Mouse (Mus musculus): ENCODE results near the gene Ptk6.

Ptk6 gene

DNA sequence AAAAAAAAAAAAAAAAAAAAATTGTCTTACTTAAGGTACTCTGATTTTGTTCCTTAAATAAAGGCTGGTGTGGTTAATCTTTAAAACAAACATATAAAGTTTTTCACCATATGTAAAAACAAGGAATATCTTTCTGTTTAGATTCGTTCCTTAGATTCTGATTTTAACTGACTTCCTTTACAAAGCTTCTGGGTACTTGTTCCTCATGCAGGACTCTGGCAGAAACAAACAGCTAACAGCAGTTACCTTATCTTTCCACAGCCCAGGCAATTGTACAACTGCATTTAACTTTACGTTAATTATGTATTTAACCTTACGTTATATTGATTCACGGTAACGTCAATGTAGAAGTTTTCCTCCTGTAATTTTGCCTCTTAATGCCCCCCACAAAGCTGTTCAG is 36.1 kb downstream of the Ptk6 start:
- no peak for DNase-seq (ENCODE audit: low read depth, low spot score)

DNA sequence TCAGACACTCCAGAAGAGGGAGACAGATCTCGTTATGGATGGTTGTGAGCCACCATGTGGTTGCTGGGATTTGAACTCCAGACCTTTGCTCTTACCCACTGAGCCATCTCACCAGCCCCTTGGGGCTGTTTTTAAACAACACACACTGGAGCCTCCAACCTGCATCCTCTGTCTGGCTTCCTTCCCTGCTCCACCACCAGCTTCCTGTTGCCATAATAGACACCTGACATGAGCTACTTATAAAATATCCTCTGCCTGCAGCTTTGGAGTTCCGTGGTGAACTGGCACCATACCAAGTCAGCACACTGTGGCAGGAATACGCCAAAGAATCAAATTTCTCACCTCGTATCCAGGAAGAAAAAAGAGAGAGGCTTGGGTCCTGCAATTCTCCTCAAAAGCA is 41.8 kb downstream of the Ptk6 start:
- no peak for DNase-seq (ENCODE audit: low read depth, low spot score)

- no peak for DNase-seq (ENCODE audit: low read depth, low spot score)
Measured at GRCm38 (mm10) chr2:181159771-181160170, 42.8 kb downstream of the Ptk6 start.

DNA sequence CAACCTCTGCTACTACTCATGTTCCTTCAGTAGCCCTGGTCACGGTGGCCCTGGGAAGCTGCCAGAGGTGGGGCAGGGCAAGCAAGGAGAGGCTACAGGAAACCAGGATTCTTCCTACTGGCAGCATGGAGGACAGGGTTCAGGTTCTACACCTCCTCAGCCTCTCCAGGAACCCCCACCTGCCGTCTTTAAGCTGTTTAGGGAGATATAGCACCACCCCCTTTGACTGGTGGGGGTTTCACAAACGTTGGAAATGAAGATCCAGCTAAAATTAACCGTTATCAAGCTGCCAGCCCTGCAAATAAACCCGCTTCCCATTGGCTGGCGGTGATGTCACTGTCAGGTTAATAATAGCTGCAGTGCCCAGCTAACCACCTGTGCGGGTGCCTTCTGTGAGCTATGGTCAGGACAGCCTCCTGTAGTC is 43.5 kb downstream of the Ptk6 start:
- DNase-seq (ENCODE audit: low read depth, low spot score) = no peak

GRCm38 (mm10) chr2:181158471-181158870 is 44.1 kb downstream of the Ptk6 start:
- DNase-seq (ENCODE audit: low read depth, low spot score) = no peak

- no peak for DNase-seq (ENCODE audit: low read depth, low spot score)
Measured at GRCm38 (mm10) chr2:181157716-181158302, 44.8 kb downstream of the Ptk6 start.

DNA sequence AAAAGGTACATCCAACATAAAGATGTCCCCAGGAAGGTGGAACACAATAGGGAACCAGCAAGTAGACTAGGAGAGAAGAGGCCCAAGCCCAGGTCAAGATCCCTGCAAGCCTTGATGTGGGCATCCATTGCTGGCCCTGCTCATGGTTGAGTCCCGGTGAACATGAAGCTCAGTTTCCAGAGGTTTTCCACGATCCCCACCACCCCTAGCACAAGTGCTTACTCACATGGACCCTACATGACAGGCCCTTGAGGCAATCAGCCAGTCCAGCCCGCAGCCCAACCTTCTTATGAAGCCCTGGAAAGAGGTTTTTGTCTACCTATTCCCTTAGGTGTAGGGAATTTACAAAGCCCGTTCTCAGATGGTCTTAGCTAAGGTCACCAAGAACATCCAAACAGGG is 45.4 kb downstream of the Ptk6 start:
- DNase-seq (ENCODE audit: low read depth, low spot score) = no peak

DNA sequence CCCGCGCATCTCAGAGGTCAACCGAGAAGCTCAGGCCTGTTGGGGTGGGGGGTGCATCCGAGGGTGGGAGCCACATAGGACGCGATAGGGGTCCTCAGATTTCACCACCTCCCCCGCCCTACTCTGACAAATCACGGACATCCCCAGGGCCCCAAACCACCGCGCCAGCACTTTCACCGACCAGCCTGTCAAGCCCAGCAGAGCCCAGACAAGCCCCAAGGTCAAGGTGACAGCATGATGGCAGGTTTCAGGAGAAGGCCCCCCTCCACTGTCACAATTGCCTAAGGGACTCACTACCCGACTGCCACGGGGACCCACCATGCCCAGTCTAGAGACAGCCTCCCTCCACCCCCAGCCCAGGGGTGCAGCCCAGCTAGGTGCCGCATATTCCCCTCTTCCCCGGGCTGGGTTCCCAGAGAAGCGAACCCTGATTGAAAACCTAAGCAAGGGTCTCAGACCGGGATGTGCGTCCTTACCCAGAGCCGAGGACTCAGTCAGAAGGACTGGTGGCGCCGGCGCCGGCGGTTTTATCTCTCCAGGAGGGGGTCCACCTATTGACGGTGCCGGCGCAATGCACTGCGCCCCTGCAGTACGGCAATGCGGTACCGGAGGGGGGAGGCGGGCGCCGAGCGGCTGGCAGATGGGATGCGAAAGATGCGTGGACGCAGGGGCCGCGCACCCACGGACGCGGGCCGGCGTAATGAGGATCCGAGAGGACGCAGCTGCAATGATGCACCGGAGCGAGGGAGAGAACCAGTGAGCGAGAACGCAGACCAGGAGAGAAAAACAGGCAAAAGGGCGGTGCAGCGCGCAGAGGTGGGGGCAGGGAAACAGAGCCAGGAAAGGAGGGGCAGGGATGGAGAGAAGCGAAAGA is 46.1 kb downstream of the Ptk6 start, which contains the start of gene Eef1a2:
TSS of gene Eef1a2 (minus strand) at position 767 of the 874 bp plus-strand sequence.
- DNase-seq (ENCODE audit: low read depth, low spot score) = no peak

DNA sequence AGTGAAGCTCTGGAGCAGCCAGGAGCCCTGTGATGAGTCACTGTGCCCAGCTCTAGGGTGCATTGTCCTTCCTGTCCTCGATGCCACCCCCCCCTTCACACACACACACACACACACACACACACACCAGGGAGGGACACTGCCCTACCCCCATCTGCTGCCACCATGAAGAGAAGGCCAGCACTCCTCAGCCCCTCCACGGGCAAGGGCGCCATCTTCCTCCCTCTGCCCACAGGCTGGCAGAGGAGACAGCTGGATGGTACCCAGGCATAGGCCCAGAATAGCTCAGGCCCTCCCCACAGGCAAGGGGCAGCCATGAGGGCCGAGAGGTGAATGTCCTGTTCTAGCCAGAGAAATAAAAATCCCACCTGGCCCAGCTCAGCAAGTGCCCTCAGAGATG is 46.8 kb downstream of the Ptk6 start:
- DNase-seq (ENCODE audit: low read depth, low spot score) = no peak

DNA sequence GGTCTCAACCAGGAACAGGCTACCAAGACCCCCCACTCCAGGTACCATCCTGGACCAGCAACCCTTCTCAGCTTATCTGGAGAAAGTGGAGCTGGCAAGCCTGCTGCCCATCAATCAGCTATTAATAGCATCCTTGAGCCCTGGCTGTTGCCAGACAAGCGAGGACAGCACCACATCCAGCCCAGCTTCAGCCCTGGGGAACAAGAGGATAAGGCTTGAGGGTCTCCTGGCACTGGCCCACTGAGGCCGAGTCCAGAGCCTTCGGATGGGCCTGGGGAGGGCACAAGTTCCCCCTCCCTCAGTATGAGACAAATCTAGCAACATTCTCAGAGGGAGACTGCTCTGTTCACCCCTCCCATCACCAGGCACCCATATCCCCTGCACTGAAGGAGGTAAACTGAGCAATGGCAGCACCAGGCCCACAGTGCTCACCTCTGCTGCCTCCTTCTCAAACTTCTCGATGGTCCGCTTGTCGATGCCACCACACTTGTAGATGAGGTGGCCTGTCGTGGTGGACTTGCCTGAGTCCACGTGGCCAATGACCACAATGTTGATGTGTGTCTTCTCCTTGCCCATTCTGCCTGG is 47.7 kb downstream of the Ptk6 start:
- no peak for DNase-seq (ENCODE audit: low read depth, low spot score)

DNA sequence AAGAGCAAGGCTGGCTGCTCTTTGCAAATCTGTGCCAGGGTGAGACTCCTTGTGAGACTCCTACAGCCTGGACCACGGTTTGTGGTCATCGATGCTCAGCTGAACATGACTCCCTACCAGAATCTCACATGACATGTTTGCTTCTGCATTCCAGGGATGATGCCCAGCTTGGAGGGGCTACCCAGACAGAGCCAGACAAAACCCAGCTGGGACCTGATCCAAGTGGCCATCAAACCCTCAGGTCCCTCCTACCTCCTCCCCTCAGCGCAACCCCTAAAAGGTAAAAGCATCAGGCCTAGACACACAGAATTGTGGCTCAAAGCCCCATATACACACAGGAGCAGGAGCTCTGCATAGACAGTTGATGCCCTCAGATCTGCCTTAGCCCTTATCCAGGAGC is 48.2 kb downstream of the Ptk6 start:
- DNase-seq (ENCODE audit: low read depth, low spot score) = no peak

DNA sequence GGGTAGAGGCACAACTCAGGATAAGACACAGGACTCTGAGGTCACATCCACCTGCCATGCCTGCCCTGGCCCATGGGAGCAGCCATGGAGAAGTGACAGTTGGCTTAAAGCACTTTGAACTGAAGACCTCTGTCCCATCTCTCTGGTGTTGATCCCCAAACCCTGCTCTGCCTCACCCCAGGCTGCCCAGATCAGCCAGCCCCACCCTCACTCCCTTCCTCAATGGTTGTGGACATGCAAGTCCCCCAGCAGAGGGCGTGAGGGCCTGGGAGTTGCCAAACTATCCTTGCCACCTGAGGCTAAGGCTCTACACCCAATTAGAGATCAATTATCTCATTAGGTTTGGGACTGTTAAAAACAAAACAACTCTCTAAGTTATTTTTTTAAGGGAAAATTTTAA is 48.8 kb downstream of the Ptk6 start:
- no peak for DNase-seq (ENCODE audit: low read depth, low spot score)

DNA sequence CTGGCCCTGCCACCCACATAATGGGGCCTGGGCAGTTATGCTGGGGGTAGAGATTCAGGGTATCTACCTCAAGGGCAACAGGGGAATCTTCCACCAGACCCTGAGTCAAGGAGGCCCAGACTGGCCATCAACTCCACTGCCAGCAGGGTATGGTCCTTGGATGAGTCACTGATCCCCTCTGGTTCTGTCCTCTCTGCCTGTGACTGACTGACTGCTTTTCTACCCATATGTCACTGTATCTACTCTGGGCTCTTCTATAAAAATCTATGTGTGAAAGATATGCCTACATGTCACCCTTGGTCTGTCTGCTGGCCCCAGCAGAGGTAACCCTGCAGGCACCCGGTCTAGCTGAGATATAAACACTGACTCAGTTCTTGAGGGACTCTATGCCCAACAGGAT is 49.5 kb downstream of the Ptk6 start:
- no peak for DNase-seq (ENCODE audit: low read depth, low spot score)

DNA sequence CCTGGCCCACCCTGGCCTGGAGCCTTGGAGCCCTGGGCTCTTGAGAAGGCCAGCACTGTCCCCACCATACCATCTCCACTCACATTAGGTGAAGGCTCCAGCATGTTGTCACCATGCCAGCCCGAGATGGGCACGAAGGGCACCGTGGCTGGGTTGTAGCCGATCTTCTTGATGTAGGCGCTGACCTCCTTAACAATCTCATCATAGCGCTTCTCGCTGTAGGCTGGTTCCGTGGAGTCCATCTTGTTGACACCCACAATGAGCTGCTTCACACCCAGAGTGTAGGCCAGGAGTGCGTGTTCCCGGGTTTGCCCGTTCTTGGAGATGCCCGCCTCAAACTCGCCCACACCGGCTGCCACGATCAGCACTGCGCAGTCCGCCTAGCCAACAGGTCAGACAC is 49.9 kb downstream of the Ptk6 start:
- no peak for DNase-seq (ENCODE audit: low read depth, low spot score)

DNA sequence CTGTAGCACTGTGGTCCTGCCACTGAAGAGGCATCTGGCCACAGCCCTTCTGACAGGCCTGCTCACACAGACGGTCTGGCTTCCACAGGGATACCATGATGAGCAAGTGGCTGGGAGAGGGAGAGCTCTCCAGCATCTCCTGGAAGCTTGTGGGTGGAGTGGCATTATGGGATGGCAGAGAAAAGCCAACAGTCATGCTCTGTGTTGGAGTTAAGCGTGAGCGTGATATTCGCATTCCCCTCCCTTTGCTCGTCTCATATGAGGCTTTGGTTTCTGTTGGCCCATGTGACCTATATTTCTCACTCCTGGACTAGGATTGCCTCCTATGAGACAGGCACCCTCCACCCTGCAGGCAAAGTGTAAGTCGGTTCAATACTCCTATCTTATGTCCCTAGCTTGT is 52.3 kb downstream of the Ptk6 start:
- no peak for DNase-seq (ENCODE audit: low read depth, low spot score)

GRCm38 (mm10) chr2:181148318-181148955 is 54.2 kb downstream of the Ptk6 start:
- no peak for DNase-seq (ENCODE audit: low read depth, low spot score)

DNA sequence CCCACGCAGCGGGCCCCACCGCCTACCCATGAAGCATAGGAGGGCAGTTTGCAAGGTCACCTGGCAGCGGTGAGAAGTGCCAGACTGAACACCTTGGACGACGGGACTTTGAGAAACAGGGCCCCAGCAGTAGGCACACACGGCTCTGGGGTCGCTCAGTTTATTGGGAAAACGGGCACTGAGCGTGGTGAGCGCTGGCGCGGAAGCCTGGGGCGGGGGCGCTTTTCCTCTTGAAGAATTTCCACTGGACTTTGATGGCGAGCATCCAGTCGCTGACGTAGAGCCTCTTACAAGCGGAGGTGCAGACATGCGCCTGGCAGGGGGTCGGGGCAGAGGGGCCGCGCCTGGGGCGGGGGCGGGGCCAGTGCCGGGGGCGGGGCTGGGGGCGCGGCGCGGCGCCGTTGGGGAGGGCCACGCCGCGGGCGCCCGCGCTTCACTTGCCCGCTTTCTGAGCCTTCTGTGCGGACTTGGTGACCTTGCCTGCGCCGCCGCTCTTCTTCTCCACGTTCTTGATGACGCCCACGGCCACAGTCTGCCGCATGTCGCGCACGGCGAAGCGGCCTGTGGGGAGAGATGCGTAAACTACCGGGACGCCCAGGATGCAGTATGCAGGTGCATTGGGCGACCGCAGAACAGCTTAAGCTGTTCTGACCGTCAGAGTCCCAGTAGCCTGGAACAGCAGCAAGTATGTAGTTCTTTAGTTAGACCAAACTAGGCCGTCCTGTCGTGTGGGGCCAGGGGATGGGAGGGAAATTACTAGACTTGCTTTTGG is 54.9 kb downstream of the Ptk6 start:
- DNase-seq (ENCODE audit: low read depth, low spot score) = peak; percentile 35

GRCm38 (mm10) chr2:181146976-181147545 is 55.5 kb downstream of the Ptk6 start:
- DNase-seq (ENCODE audit: low read depth, low spot score) = no peak

DNA sequence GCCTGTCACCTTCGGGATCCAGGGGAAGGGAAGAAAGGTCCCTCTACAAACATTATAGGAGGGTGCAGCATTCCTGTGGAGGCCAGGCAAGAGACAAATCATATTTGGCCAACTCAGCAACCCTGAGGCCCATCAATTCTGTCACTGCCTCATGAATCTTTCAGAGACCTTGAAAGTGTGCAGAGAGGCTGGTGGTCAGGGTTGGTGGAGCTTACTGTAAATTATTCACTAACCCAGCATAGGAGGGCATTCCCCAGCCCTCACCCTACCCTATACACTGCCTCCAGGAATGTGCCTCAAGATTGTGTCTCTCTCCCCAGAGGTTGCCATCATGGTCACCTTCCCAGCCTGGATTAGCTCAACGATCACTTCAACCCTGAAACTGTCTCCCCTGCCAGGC is 57.9 kb downstream of the Ptk6 start:
- DNase-seq (ENCODE audit: low read depth, low spot score) = no peak
